Mouse (Mus musculus): ENCODE data around the gene Gprasp1. TPM values are rescaled to one million over a fixed set of nuclear protein-coding genes. Genes with fewer than 3 reads are reported as not detected.
"Not testable (repeated sequence)": the region's sequence is repeated elsewhere in the genome, so short reads cannot be mapped to it uniquely, and the experiment has no call there.

Gene Gprasp1
- polyA plus RNA-seq (2016; fragmentation: Nextera tagmentation; extraction: Ambion mirVana): 110 and 130 TPM in 2 replicates

DNA sequence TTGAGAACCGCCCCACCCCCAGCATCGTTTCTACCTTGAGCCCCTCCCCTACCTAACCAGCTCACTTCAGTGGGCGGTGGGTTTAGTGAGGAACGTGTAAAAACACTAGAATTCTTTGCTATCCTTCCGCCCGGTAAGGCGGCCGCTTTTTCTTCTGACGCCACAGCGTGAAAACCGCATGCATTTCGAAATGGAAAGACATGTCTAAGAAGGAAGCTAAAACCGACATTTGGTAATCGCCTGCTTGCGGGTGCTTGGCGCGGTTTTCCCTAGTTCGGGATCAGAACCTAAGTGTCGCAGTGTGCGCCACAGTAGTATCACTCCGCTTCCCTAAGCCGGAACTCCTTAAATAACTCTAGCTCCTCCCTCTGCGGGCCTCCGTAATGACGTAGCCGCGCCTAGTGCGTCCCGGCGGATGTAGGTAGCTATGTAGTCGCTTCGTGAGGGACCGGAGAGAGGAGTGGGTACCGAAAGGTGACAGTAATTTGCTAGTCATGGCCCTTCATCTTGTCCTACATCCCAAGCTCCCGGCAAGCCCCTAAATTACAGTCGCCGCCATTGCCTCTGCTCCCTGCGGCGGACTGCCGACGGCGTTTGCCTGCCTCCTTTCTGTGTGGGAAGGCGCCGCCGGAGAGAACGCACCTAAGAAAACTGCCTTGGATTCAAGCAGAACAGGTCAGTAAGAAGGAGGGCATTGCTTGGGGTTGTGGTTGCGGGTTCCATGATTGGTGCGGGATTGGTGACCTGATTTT, at the start of gene Gprasp1, which contains the start of gene Armcx5:
Gene Gprasp1, plus strand, starts transcription at position 430 of the 752 bp plus-strand sequence.
Gene Armcx5, plus strand, starts transcription at position 430 of the 752 bp plus-strand sequence.
- Histone ChIP-seq H3K4me2 (replicated peaks) (peak within 1 kb of the TSS; percentile 56), H3K4me3 (peak within 1 kb of the TSS; percentile 64), H3K36me3 (peaks cover 10% of the 10 kb centered on the region), H3K9me3 (no peaks in the 10 kb centered on the region), H3K27me3 (peaks cover 10% of the 10 kb centered on the region; the same call in 1 of the 2 replicates), H3K9ac (replicated peaks) (peak within 1 kb of the TSS; percentile 68), H3K27ac (replicated peaks) (peak within 1 kb of the TSS; percentile 82), H3K4me1 (0 out of 2 replicates have a peak, but pooled peaks cover 4% of the 10 kb centered on the region)
- peak; percentile 97 for ATAC-seq (ENCODE audit: low FRiP score, low read depth)
- WGBS: 21% methylated on average over 48 of the region's 48 CpGs

DNA sequence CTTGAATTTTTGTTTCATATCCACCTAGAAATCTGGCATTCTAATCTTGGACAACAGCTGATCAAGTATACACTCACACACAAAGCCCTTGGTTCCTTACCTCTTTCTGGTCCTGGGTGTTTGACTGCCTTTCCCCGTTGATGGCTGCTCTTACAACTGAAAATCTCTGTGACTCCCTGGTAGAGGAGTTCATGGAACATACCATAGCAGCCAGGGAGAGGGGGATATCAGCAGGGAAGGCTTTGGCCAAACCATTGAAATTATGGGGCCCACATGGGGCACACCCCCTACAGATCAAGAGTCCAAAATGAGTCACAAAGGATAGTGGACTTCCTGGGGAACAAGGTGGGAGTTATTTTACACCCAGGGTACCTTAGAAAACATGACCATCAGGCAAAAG, 48.9 kb upstream of the Gprasp1 start, which contains the start of gene Tcp11x2:
Gene Tcp11x2, minus strand, starts transcription at position 158 of the 400 bp plus-strand sequence.
- no peak within 1 kb of the TSS for H3K9ac ChIP-seq (replicated peaks)
- WGBS: 63% methylated on average over 1 of the region's 1 CpGs
- no peaks in the 10 kb centered on the region; the same call in 1 of the 2 replicates for H3K27me3 ChIP-seq
- H3K36me3 ChIP-seq: no peaks in the 10 kb centered on the region
- no peak within 1 kb of the TSS for H3K27ac ChIP-seq (replicated peaks)
- ATAC-seq (ENCODE audit: low FRiP score, low read depth): no peak
- no peak within 1 kb of the TSS for H3K4me3 ChIP-seq
- no peaks in the 10 kb centered on the region for H3K4me1 ChIP-seq
- H3K4me2 ChIP-seq (replicated peaks): no peak within 1 kb of the TSS
- no peaks in the 10 kb centered on the region for H3K9me3 ChIP-seq

GRCm38 (mm10) chrX:135703111-135703510, 39.4 kb upstream of the Gprasp1 start:
- no peak overlapping the region for H3K9ac ChIP-seq (replicated peaks)
- no peaks in the 10 kb centered on the region for H3K36me3 ChIP-seq
- ATAC-seq (ENCODE audit: low FRiP score, low read depth): no peak
- H3K9me3 ChIP-seq: no peaks in the 10 kb centered on the region
- H3K27ac ChIP-seq (replicated peaks): no peak overlapping the region
- H3K4me1 ChIP-seq: no peaks in the 10 kb centered on the region
- H3K27me3 ChIP-seq: no peaks in the 10 kb centered on the region
- H3K4me3 ChIP-seq: no peak overlapping the region
- H3K4me2 ChIP-seq (replicated peaks): no peak overlapping the region
- 88% methylated on average over 1 of the region's 1 CpGs for WGBS

DNA sequence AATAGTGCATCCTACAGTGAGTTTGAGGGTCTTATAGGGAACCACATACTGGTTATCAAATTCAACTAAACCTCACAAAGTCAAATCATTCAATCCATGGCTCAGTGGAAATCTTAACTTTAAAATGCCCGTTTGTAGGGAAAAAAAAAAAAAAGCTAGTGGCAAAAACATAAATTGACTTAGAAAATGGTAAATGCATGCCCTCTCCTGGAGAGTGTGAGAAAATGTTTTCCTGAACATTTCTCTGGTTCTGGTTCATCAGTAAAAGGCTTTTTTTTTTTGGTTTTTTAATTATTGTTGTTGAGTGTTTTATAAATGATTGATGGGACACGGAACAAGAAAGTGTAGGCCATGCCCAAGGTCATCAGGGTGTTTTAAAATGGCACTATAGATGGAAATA, 38.2 kb upstream of the Gprasp1 start:
- 51% methylated on average over 2 of the region's 2 CpGs for WGBS
- no peaks in the 10 kb centered on the region for H3K4me1 ChIP-seq
- no peak for ATAC-seq (ENCODE audit: low FRiP score, low read depth)

DNA sequence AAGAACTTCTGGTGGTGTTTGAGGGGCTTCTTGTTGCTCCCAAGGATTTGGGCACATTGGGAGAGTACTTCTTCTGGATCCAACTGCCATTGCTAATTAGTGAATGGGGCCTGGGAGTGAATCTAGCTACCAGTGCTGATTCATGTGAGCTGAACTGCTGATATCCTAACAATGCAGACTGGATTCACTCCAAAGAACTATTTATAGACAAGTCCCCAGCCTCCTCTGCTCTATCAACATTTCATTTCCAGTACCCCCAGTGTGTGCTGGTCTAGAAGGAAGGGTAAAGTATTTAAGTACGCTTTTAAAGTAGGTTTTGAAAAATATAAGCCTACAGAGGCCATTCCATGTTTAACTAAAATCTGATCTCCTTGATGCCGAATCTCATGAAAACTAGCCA, 29.7 kb upstream of the Gprasp1 start:
- H3K4me3 ChIP-seq: no peak overlapping the region
- H3K4me1 ChIP-seq: no peaks in the 10 kb centered on the region
- peaks cover 4% of the 10 kb centered on the region; the same call in 1 of the 2 replicates for H3K27me3 ChIP-seq
- no peaks in the 10 kb centered on the region for H3K9me3 ChIP-seq
- H3K4me2 ChIP-seq (replicated peaks): no peak overlapping the region
- no peaks in the 10 kb centered on the region for H3K36me3 ChIP-seq
- no peak overlapping the region for H3K27ac ChIP-seq (replicated peaks)
- 80% methylated on average over 2 of the region's 2 CpGs for WGBS
- H3K9ac ChIP-seq (replicated peaks): no peak overlapping the region
- no peak for ATAC-seq (ENCODE audit: low FRiP score, low read depth)

More for the DNA sequence above, 38.2 kb upstream of the Gprasp1 start:
- H3K4me2 ChIP-seq (replicated peaks): no peak overlapping the region
- H3K36me3 ChIP-seq: no peaks in the 10 kb centered on the region
- H3K27me3 ChIP-seq: no peaks in the 10 kb centered on the region
- H3K4me3 ChIP-seq: no peak overlapping the region
- H3K9ac ChIP-seq (replicated peaks): no peak overlapping the region
- H3K9me3 ChIP-seq: no peaks in the 10 kb centered on the region
- no peak overlapping the region for H3K27ac ChIP-seq (replicated peaks)

GRCm38 (mm10) chrX:135725161-135725560, 17.4 kb upstream of the Gprasp1 start, which contains the start of gene Tmsb15a:
Tmsb15a (minus strand) TSS chrX:135725261.
- ATAC-seq (ENCODE audit: low FRiP score, low read depth): no peak
- H3K4me3 ChIP-seq: no peak within 1 kb of the TSS
- H3K27ac ChIP-seq (replicated peaks): no peak within 1 kb of the TSS
- H3K4me1 ChIP-seq: no peaks in the 10 kb centered on the region
- no peak within 1 kb of the TSS for H3K4me2 ChIP-seq (replicated peaks)
- WGBS: 81% methylated on average over 10 of the region's 10 CpGs
- peaks cover 3% of the 10 kb centered on the region; the same call in 1 of the 2 replicates for H3K27me3 ChIP-seq
- H3K36me3 ChIP-seq: no peaks in the 10 kb centered on the region
- no peak within 1 kb of the TSS for H3K9ac ChIP-seq (replicated peaks)
- no peaks in the 10 kb centered on the region for H3K9me3 ChIP-seq

GRCm38 (mm10) chrX:135738730-135739520, 3.6 kb upstream of the Gprasp1 start:
- Histone ChIP-seq H3K4me3 (no peak overlapping the region), H3K4me2 (replicated peaks) (no peak overlapping the region), H3K9ac (replicated peaks) (no peak overlapping the region), H3K27ac (replicated peaks) (no peak overlapping the region), H3K27me3 (peaks cover 10% of the 10 kb centered on the region; the same call in 1 of the 2 replicates), H3K9me3 (no peaks in the 10 kb centered on the region), H3K36me3 (no peaks in the 10 kb centered on the region), H3K4me1 (0 out of 2 replicates have a peak, but pooled peaks cover 4% of the 10 kb centered on the region)
- WGBS: 83% methylated on average over 2 of the region's 2 CpGs
- ATAC-seq (ENCODE audit: low FRiP score, low read depth): no peak

DNA sequence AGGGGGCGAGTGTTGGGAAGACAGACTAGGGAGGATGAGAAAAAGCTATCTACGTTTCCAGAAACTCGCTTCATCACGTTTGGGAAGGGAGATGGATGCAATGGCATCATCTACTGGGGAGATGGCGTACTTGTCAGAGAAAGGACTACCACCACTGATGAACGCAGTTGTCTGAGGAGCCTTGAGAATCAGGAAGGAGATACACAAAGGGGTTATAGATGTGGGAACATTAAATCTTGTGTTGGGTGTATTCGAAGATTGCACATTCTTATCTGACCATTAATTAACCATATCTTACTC, 473 bp downstream of the Gprasp1 start:
- Histone ChIP-seq H3K9me3 (no peaks in the 10 kb centered on the region), H3K27ac (replicated peaks) (peak overlapping the region; percentile 82; the same call in 1 of the 2 replicates), H3K27me3 (peaks cover 10% of the 10 kb centered on the region; the same call in 1 of the 2 replicates), H3K9ac (replicated peaks) (peak overlapping the region; percentile 68), H3K4me1 (0 out of 2 replicates have a peak, but pooled peaks cover 4% of the 10 kb centered on the region), H3K4me2 (replicated peaks) (peak overlapping the region; percentile 56), H3K36me3 (peaks cover 10% of the 10 kb centered on the region), H3K4me3 (peak overlapping the region; percentile 64)
- peak; percentile 45 for ATAC-seq (ENCODE audit: low FRiP score, low read depth)
- WGBS: 25% methylated on average over 7 of the region's 7 CpGs

DNA sequence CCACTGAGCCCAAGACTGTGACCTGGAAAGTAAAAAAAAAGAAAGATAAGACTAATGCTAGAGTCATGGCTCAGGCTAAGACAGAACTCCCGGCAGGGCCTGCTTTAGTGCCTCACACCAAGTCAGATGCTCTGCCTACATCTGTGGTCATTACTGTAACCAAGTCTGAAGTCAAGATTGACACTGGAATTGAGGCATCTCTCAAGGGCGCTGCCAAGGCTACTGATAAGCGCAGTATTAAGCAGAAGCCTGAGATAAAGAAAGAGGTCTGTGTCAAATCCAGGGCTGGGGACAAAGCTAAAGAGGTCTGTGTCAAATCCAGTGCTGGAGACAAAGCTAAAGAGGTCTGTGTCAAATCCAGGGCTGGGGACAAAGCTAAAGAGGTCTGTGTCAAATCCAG, 2.8 kb downstream of the Gprasp1 start:
- 94% methylated on average over 3 of the region's 3 CpGs for WGBS
- H3K4me3 ChIP-seq; ATAC-seq (ENCODE audit: low FRiP score, low read depth); H3K27me3 ChIP-seq; H3K9me3 ChIP-seq; H3K36me3 ChIP-seq; H3K9ac ChIP-seq (replicated peaks); H3K27ac ChIP-seq (replicated peaks); H3K4me2 ChIP-seq (replicated peaks); H3K4me1 ChIP-seq: not testable (repeated sequence)

DNA sequence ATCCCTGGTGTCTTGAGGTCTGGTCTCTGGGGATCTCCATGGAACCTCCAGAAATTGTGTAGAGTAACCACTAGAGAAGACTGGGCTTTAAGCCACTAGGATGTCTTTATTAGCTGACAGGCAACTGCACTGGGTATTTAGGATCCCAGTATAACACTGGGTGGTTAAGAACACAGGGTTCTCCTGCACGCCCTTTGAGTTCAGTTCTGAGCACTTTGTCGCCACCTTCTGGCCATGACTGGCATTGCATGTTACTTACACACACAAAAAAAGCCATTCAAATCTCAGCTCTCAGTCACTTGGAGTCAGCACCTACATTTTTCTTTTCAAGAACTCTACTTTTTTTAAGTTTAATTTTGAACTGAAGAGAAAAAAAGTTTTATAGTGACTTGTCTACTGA, 10.3 kb downstream of the Gprasp1 start:
- Histone ChIP-seq H3K27me3 (no peaks in the 10 kb centered on the region), H3K9ac (replicated peaks) (no peak overlapping the region), H3K9me3 (no peaks in the 10 kb centered on the region), H3K27ac (replicated peaks) (no peak overlapping the region), H3K4me1 (no peaks in the 10 kb centered on the region), H3K4me3 (no peak overlapping the region), H3K4me2 (replicated peaks) (no peak overlapping the region), H3K36me3 (0 out of 2 replicates have a peak, but pooled peaks cover 4% of the 10 kb centered on the region)
- WGBS: 0% methylated on average over 2 of the region's 2 CpGs
- peak; percentile 71 for ATAC-seq (ENCODE audit: low FRiP score, low read depth)

GRCm38 (mm10) chrX:135761707-135762106, 19.2 kb downstream of the Gprasp1 start:
- Histone ChIP-seq H3K4me1 (no peaks in the 10 kb centered on the region), H3K27ac (replicated peaks) (no peak overlapping the region), H3K36me3 (peaks cover 7% of the 10 kb centered on the region; the same call in 1 of the 2 replicates), H3K9me3 (no peaks in the 10 kb centered on the region), H3K9ac (replicated peaks) (no peak overlapping the region), H3K27me3 (no peaks in the 10 kb centered on the region), H3K4me2 (replicated peaks) (no peak overlapping the region), H3K4me3 (no peak overlapping the region)
- ATAC-seq (ENCODE audit: low FRiP score, low read depth): no peak

GRCm38 (mm10) chrX:135768043-135768548, 25.6 kb downstream of the Gprasp1 start:
- Histone ChIP-seq H3K27me3 (no peaks in the 10 kb centered on the region), H3K4me3 (no peak overlapping the region), H3K4me2 (replicated peaks) (no peak overlapping the region), H3K9ac (replicated peaks) (no peak overlapping the region), H3K9me3 (no peaks in the 10 kb centered on the region), H3K36me3 (0 out of 2 replicates have a peak, but pooled peaks cover 4% of the 10 kb centered on the region), H3K4me1 (no peaks in the 10 kb centered on the region), H3K27ac (replicated peaks) (no peak overlapping the region)
- no peak for ATAC-seq (ENCODE audit: low FRiP score, low read depth)
- 86% methylated on average over 2 of the region's 3 CpGs for WGBS

Measured in midbrain, embryonic 12.5 days (tissue).